Mouse (Mus musculus) gastrocnemius, adult 18-20 months (tissue): ENCODE data around the gene Gm37240. TPM values are rescaled to one million over a fixed set of nuclear protein-coding genes. Genes with fewer than 3 reads are reported as not detected.
"Not testable (repeated sequence)": the region's sequence is repeated elsewhere in the genome, so short reads cannot be mapped to it uniquely, and the experiment has no call there.

Experiments
- DNase-seq: peaks from one replicate; pipeline ENCODE4 v3.0.0; 2021; ENCODE audit warnings: low spot score
- total RNA-seq, 2 experiments: library from RNA; stranded (reverse); gene quantifications; 2 replicates each; pipeline ENCODE4 v1.2.3; 2021

Gm37240 gene
- total RNA-seq, 2 experiments from 2014 or later, result 30.2 to 34.0 TPM

- DNase-seq, result peak; percentile 33
Measured at GRCm38 (mm10) chr3:84653557-84654245, 1233.6 kb downstream of the Gm37240 start.

DNA sequence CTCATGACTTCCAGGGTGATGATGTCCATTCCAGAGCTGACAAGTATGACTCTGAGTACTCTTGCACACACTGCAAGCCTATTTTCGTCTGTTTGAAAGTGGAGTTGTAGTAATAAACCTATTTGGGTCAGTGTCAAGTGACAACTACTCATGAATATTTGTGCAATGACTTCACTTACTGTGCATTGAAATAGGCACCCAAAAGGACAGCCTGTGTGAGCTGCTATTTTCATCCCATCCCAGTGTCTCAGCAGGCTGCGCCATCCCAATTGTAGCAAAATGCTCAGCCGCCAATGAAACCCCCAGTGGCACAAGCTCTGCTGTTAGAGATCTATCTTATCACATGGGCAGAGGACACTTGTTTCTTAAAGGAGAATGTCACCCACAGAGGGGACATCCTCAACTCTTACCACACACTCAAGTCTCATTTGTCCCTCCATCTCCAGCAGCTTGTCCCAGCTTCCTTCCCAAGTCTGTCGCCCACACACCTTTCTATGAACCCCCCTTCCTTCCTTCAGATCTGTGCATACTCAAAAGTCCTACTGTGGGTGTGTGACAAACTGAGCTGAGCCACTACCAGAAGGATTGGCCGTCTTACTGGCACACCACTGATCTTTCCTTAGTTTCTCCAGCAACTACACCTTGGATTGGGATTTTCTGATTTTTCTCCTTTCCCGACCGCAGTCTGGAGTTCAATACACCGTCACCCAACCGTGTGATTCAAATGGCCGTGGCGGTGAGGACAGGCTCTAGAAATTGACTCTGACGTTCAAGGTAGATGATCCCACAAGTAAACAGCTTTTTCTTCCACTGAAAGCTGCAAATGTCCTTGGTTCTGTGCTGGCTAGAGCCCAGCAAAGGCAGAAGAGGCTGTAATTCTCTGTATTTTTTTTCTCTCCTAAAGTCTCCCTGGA, 1234.4 kb downstream of the Gm37240 start:
- peak; percentile 64 for DNase-seq

DNA sequence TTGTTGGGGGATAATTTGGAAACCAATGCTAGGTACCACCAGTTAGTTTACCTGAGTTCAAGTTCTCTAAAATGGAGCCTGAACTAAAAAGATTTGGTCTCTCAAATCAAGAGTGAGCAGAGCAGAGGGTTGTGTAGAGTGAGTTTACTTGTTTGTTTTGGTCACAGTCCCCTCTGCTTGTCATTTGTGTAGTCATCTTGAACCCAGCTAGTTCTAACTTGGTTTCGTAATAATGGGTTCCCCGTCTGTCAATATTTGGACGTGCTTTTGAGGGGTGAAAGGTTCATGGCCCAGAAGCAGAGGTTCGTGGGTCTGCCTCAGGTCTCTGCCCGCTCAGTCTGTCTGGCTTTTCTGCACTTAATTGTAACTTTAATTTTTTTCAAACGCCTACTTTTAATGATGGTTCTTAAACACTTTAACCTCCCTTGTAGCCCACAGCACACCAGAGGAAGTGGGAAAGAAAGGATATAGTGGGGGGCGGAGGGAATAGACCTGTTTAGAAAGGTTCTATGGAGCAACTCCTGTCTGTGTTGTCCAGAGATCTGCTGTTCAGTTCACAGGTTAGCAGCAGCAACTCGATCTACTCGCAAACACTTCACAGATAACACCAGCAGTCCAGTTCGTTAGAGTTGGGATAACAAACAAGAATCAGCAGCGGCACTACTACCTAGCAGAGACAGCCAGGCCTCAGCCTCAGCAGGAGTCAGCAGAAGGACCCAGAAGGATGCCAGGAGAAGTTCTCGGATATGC, 1237.6 kb downstream of the Gm37240 start:
- no peak for DNase-seq

DNA sequence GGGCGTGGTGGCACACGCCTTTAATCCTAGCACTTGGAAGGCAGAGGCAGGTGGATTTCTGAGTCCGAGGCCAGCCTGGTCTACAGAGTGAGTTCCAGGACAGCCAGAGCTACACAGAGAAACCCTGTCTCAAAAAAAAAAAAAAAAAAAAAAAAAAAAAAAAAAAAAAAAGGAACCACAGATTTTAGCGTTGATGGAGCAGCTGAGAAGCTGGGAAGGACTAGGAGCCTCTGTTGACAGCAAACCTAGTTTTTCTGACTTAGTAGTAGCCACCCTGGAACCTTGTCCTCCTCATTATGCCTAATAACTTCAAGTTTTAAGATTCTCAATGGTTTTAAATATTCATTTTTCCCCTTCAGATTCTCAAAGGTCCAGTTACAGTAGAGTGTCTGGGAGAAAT, 1239.2 kb downstream of the Gm37240 start:
- DNase-seq, result not testable (repeated sequence)

DNA sequence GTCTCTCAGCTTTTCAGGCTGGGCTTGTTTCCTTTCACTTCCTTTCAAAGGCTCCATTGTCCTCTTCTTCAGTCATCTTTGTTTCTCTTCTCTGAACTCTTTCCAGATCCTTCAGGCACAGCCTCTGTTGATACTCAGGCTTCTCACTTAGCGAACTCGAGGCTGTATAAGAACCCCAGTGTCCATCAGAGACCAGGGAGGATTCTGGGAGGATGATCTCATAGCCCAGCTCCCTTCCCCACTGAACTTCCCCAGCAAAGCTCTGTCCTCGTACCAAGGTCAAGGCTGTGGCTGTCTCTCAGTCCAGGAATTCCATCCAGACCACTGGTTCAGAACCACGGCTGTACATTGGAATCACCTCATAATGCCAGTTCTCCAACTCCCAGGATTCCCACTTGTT, 1239.7 kb downstream of the Gm37240 start:
- DNase-seq, result no peak

- DNase-seq, result peak; percentile 15
Measured at GRCm38 (mm10) chr3:84646331-84646845, 1240.9 kb downstream of the Gm37240 start.

- no peak for DNase-seq
Measured at GRCm38 (mm10) chr3:84646007-84646290, 1241.4 kb downstream of the Gm37240 start.

DNA sequence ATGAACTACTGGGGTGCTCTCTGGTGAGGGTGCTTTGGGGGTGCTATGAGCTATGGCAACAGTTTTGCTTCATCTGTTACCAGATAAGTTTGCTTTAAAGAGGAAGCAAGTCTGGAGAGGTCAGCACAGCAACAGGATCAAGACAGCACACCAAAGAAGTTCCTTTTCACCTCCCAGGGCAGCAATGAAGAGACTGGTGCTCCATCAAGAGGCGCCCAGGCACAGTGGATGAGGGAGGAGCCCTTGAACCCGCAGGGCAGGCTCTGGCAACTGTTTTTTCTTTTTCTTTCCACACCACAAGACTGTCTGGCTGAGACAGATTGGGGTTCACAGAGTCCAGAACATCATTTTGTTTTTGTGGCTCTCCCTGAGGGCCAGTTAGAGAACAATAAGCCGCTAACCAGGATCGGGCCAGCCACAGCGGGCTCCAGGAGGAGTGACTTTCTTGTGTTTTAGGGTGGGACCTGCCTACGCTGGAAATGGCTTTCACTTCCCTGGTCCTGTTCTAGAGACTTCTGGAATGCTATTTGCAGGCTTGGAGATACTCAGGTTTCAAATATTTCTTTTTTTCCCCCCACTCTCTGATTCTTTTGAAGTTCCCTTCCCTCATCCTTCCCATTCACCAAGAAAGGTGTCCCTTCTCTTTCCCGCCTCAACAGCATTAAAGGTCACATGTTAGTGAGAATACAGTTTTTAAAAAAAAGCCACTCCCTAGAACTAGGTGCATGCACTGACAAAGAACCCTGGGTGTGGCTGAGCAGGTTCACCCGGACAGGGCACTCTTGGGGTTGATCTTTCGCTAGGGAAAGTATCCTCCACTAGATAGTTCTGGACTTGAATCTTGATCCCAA, 1241.9 kb downstream of the Gm37240 start:
- no peak for DNase-seq

DNA sequence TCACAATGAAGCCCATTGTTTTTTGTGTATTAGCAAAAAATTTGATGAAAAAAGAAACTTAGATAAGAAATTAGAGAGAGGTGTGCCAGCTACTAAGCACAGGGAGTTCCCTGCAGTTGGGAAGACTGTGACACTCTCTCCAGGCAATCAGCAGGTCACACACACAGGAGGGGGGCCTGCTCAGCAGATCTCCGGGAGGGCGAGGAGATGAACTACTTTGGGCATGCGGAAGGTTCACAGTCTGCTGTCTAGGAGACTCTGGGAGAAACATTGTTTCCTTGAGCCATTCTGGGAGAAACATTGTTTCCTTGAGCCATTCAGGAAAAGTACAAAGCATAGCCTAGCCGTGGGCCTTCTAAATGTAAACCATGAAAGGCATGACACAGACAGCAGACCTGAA, 1244.4 kb downstream of the Gm37240 start:
- no peak for DNase-seq

- DNase-seq, result no peak
Measured at GRCm38 (mm10) chr3:84641391-84641790, 1245.9 kb downstream of the Gm37240 start.

GRCm38 (mm10) chr3:84640536-84640935, 1246.8 kb downstream of the Gm37240 start:
- DNase-seq, result no peak

- no peak for DNase-seq
Measured at GRCm38 (mm10) chr3:84639767-84640500, 1247.4 kb downstream of the Gm37240 start.

DNA sequence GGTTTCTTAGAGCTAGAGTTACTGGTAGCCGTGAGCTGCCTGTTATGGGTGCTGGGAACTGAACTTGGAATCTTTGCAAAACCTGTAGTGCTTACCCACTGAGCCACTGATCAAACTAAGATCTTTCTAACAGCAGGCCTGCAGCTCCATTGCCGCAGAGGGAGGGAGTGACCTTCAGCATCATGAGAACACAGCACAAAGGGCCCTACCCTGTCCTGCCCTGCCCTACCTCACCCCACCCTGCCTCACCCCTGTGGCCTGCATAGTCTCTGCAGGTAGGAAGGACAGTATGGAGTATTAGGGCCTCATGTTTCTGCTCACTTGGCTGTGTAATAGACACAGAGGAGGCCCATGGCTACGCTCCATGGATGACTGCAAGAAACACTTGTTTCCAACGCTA, 1248.5 kb downstream of the Gm37240 start:
- no peak for DNase-seq

DNA sequence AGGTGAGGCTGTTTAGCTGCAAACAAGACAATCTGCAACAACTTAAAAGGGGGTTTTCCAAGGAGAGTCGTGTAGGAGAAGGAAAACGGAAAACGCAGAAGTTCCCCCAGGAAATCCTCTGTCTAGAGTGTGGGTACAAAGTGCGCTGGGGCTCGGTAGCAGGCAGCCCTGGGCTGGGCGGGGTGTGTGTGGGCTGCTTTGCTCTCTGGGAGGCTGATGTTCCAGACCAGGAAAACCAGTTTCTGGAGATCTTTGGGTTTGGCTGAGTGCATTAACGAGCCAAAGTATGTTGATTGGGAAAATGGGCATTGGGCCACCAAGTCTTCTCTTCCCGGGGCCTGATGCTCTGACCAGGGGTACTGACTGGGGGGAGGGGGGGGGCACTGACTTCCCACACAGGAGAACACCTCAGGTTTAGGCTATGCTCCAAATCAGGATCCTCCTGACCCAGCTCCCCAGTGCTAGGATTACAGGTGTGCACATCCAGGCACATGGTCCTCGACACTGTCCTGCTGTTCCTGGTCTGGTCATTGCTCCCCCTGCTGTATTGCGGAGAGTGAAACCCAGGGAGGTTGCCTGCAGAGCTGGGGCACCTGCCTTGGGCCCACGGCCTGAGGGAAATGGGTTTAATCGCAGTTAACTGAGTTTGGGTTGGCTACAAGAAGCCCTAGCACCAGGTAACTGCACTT, 1249.3 kb downstream of the Gm37240 start:
- DNase-seq, result no peak

DNA sequence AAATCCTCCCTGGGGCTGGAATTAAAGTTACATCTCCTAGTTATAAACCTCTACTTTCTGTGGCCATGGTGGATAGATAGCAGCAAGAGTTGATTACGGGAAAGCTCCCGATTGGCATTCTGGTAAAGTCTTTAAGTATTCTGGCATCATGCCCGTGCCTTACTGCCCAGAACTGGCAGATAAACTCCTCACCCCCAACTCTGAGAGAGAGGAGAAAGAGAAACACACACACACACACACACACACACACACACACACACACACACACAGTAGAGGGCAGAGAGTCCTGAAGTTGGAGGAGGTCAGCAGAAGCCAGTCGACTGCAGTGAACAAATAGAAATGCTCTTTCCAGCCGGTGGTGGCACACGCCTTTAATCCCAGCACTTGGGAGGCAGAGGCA, 1250.2 kb downstream of the Gm37240 start:
- no peak for DNase-seq

- DNase-seq, result no peak
Measured at GRCm38 (mm10) chr3:84631586-84631985, 1255.7 kb downstream of the Gm37240 start.

DNA sequence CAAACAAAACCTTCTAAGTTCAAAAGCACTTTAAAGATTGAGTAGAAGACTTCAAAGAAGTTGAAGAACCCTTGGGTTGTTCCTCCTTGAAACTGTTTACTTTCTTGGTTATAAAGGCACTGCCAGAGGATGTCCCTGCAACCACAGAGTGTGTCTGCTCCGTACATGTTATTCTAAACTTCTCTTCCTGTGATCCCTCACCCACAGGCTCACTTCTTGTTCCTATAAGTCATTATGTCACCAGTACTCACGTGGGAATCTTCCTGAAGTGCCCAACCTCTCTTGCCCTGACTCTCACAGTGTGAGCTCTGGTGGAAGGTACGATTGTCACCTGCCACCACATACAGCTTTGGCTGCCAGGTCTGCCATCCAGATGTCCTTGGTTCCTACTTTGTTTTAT, 1265.3 kb downstream of the Gm37240 start:
- DNase-seq, result no peak

DNA sequence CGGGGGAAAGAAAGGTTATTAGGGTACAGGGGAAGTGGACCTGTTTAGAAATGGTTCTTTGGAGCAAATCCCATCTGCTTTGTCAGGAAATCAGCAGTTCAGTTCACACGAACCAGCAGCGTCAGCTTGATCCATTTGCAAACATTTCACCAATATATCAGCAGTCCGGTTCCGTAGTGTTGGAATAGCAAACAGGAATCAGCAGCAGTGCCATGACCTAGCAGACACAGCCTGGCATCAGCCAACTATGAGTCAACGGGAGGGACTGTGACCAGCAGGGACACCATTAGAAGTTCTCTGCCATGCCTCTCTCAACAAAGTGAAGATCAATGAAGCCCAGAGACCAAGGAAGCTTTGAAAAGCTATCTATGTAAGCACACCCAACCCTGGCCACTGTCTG, 1267.6 kb downstream of the Gm37240 start:
- DNase-seq, result no peak

DNA sequence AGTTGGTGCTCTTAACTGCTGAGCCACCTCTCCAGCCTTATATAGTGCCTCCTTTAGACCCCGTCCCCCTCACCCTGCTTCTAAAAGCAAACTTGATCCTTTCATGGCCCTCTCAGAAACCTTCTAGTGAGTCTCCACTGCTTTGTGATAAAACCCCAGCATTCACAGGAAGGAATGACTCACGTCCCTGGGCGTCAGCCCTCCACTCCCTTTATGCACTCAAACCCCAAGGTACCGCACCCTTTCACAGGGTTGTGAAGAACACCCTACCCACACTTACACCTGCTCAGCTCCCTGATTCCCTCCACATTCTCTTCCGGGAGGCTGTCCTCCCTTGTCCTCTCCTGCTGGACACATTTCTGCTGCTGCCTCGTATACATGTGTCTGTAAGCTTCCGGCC, 1268.3 kb downstream of the Gm37240 start:
- DNase-seq, result no peak

- no peak for DNase-seq
Measured at GRCm38 (mm10) chr3:84618627-84619026, 1268.7 kb downstream of the Gm37240 start.
